Mouse (Mus musculus): Measurements from ENCODE around the gene Taf6l. TPM values are rescaled to one million over a fixed set of nuclear protein-coding genes. Genes with fewer than 3 reads are reported as not detected.

Taf6l gene
- polyA plus RNA-seq, 1 experiment from 2014 or later = 9.7 TPM

- WGBS = 65% methylated on average over 3 of the region's 3 CpGs
- no peak overlapping the region for H3K27ac ChIP-seq (replicated peaks)
- H3K36me3 ChIP-seq (ENCODE audit: control insufficient read depth, insufficient read depth, low read length) = peaks cover 6% of the 10 kb centered on the region; the same call in 1 of the 2 replicates
- no peaks in the 10 kb centered on the region for H3K27me3 ChIP-seq (ENCODE audit: control insufficient read depth, insufficient read depth, low read length)
- H3K4me2 ChIP-seq (replicated peaks; ENCODE audit: low read depth) = no peak overlapping the region
- TF ChIP-seq CTCF (IDR thresholded peaks at IDR 0.05; ENCODE audit: low read depth) (no peak), EP300 (optimal IDR thresholded peaks at IDR 0.05) (no peak)
- no peak overlapping the region for H3K4me3 ChIP-seq (ENCODE audit: low read depth, low read length)
- no peak for DNase-seq (ENCODE audit: low spot score)
- H3K9ac ChIP-seq (ENCODE audit: low read length) = peak overlapping the region; percentile 18; the same call in 1 of the 2 replicates
- ATAC-seq (ENCODE audit: low FRiP score, low TSS enrichment) = no peak
- H3K4me1 ChIP-seq (replicated peaks; ENCODE audit: control insufficient read depth, insufficient read depth) = no peaks in the 10 kb centered on the region
- H3K9me3 ChIP-seq (ENCODE audit: control insufficient read depth, low read length) = no peaks in the 10 kb centered on the region
Observed at GRCm38 (mm10) chr19:8817001-8817400, 30.8 kb upstream of the Taf6l start.

GRCm38 (mm10) chr19:8815812-8816211 is 29.6 kb upstream of the Taf6l start:
- no peak overlapping the region for H3K4me2 ChIP-seq (replicated peaks; ENCODE audit: low read depth)
- no peaks in the 10 kb centered on the region for H3K4me1 ChIP-seq (replicated peaks; ENCODE audit: control insufficient read depth, insufficient read depth)
- WGBS = 63% methylated on average over 11 of the region's 11 CpGs
- ATAC-seq (ENCODE audit: low FRiP score, low TSS enrichment) = no peak
- no peak overlapping the region for H3K4me3 ChIP-seq (ENCODE audit: low read depth, low read length)
- no peaks in the 10 kb centered on the region for H3K9me3 ChIP-seq (ENCODE audit: control insufficient read depth, low read length)
- no peak overlapping the region for H3K27ac ChIP-seq (replicated peaks)
- TF ChIP-seq EP300 (optimal IDR thresholded peaks at IDR 0.05) = no peak
- peak; percentile 64 for TF ChIP-seq CTCF (IDR thresholded peaks at IDR 0.05; ENCODE audit: low read depth)
- DNase-seq (ENCODE audit: low spot score) = no peak
- peaks cover 6% of the 10 kb centered on the region; the same call in 1 of the 2 replicates for H3K36me3 ChIP-seq (ENCODE audit: control insufficient read depth, insufficient read depth, low read length)
- no peak overlapping the region for H3K9ac ChIP-seq (ENCODE audit: low read length)
- H3K27me3 ChIP-seq (ENCODE audit: control insufficient read depth, insufficient read depth, low read length) = no peaks in the 10 kb centered on the region

GRCm38 (mm10) chr19:8806810-8807209 is 20.6 kb upstream of the Taf6l start:
- 89% methylated on average over 5 of the region's 5 CpGs for WGBS
- H3K4me1 ChIP-seq (replicated peaks; ENCODE audit: control insufficient read depth, insufficient read depth) = 0 out of 2 replicates have a peak, but pooled peaks cover 3% of the 10 kb centered on the region
- no peak for DNase-seq (ENCODE audit: low spot score)
- no peaks in the 10 kb centered on the region for H3K9me3 ChIP-seq (ENCODE audit: control insufficient read depth, low read length)
- H3K27ac ChIP-seq (replicated peaks) = no peak overlapping the region
- 0 out of 2 replicates have a peak, but pooled peaks cover 4% of the 10 kb centered on the region for H3K36me3 ChIP-seq (ENCODE audit: control insufficient read depth, insufficient read depth, low read length)
- TF ChIP-seq CTCF (IDR thresholded peaks at IDR 0.05; ENCODE audit: low read depth) (no peak), EP300 (optimal IDR thresholded peaks at IDR 0.05) (no peak)
- no peaks in the 10 kb centered on the region for H3K27me3 ChIP-seq (ENCODE audit: control insufficient read depth, insufficient read depth, low read length)
- no peak overlapping the region for H3K9ac ChIP-seq (ENCODE audit: low read length)
- no peak overlapping the region for H3K4me3 ChIP-seq (ENCODE audit: low read depth, low read length)
- no peak overlapping the region for H3K4me2 ChIP-seq (replicated peaks; ENCODE audit: low read depth)
- ATAC-seq (ENCODE audit: low FRiP score, low TSS enrichment) = no peak

GRCm38 (mm10) chr19:8803879-8804660 is 17.9 kb upstream of the Taf6l start:
- Histone ChIP-seq H3K9me3 (ENCODE audit: control insufficient read depth, low read length) (no peaks in the 10 kb centered on the region), H3K27ac (replicated peaks) (no peak overlapping the region), H3K27me3 (ENCODE audit: control insufficient read depth, insufficient read depth, low read length) (no peaks in the 10 kb centered on the region), H3K4me2 (replicated peaks; ENCODE audit: low read depth) (no peak overlapping the region), H3K4me1 (replicated peaks; ENCODE audit: control insufficient read depth, insufficient read depth) (0 out of 2 replicates have a peak, but pooled peaks cover 3% of the 10 kb centered on the region), H3K36me3 (ENCODE audit: control insufficient read depth, insufficient read depth, low read length) (0 out of 2 replicates have a peak, but pooled peaks cover 4% of the 10 kb centered on the region), H3K9ac (ENCODE audit: low read length) (no peak overlapping the region), H3K4me3 (ENCODE audit: low read depth, low read length) (no peak overlapping the region)
- TF ChIP-seq EP300 (optimal IDR thresholded peaks at IDR 0.05) = no peak
- no peak for TF ChIP-seq CTCF (IDR thresholded peaks at IDR 0.05; ENCODE audit: low read depth)
- no peak for ATAC-seq (ENCODE audit: low FRiP score, low TSS enrichment)
- no peak for DNase-seq (ENCODE audit: low spot score)
- 89% methylated on average over 11 of the region's 11 CpGs for WGBS

GRCm38 (mm10) chr19:8803204-8803780 is 17.1 kb upstream of the Taf6l start:
- Histone ChIP-seq H3K27me3 (ENCODE audit: control insufficient read depth, insufficient read depth, low read length) (no peaks in the 10 kb centered on the region), H3K27ac (replicated peaks) (peak overlapping the region; percentile 41; the same call in 1 of the 2 replicates), H3K9ac (ENCODE audit: low read length) (no peak overlapping the region), H3K36me3 (ENCODE audit: control insufficient read depth, insufficient read depth, low read length) (0 out of 2 replicates have a peak, but pooled peaks cover 4% of the 10 kb centered on the region), H3K4me2 (replicated peaks; ENCODE audit: low read depth) (peak overlapping the region; percentile 53), H3K9me3 (ENCODE audit: control insufficient read depth, low read length) (no peaks in the 10 kb centered on the region), H3K4me1 (replicated peaks; ENCODE audit: control insufficient read depth, insufficient read depth) (0 out of 2 replicates have a peak, but pooled peaks cover 3% of the 10 kb centered on the region), H3K4me3 (ENCODE audit: low read depth, low read length) (no peak overlapping the region)
- no peak for ATAC-seq (ENCODE audit: low FRiP score, low TSS enrichment)
- no peak for DNase-seq (ENCODE audit: low spot score)
- 89% methylated on average over 9 of the region's 9 CpGs for WGBS
- TF ChIP-seq EP300 (optimal IDR thresholded peaks at IDR 0.05) (no peak), CTCF (IDR thresholded peaks at IDR 0.05; ENCODE audit: low read depth) (no peak)
